Mouse (Mus musculus) CH12.LX (cell line): ENCODE results near the gene Lrrc49. TPM values are rescaled to one million over a fixed set of nuclear protein-coding genes. Genes with fewer than 3 reads are reported as not detected.

Source experiments
- DNase-seq: peaks from one replicate; pipeline ENCODE4 v3.0.0-alpha.2; 2013; ENCODE audit errors: extremely low read depth
- H3K27ac ChIP-seq: 2 replicates; pipeline ENCODE4 v1.5.1; 2012; ENCODE audit warnings: low read depth, mild to moderate bottlenecking, control low read depth, moderate library complexity; ENCODE audit not compliant: insufficient read depth
- H3K27me3 ChIP-seq: replicated peaks from 2 replicates; pipeline ENCODE3; 2012; ENCODE audit warnings: inconsistent platforms
- H3K36me3 ChIP-seq, 2 experiments: replicated peaks in 1 of 2; 2 replicates each; pipeline versions ENCODE3 to v1.6.1; 2012; ENCODE audit warnings: inconsistent platforms in 1 of 2, low read length in 1 of 2, mild to moderate bottlenecking in 1 of 2, mixed read lengths in 1 of 2, moderate library complexity in 1 of 2; ENCODE audit not compliant: control insufficient read depth in 1 of 2, insufficient read depth in 1 of 2
- H3K4me1 ChIP-seq, 2 experiments: 2 replicates each; pipeline ENCODE4 v1.6.1; 2012; ENCODE audit warnings: inconsistent platforms in 1 of 2, moderate library complexity in 1 of 2; ENCODE audit not compliant: insufficient read depth in 2 of 2, control insufficient read depth in 1 of 2
- H3K4me2 ChIP-seq: 2 replicates; pipeline ENCODE4 v1.6.1; 2012; ENCODE audit warnings: low read depth, mild to moderate bottlenecking, control low read depth; ENCODE audit not compliant: poor library complexity, insufficient read depth, severe bottlenecking
- H3K4me3 ChIP-seq, 3 experiments: fragments of 150-350 bp in 1 of 3; sonication (generic) in 1 of 3; replicated peaks in 1 of 3; 2 replicates each; pipeline versions ENCODE3 to v1.5.1; 2011 to 2012; ENCODE audit warnings: low read depth in 2 of 3, low read length in 2 of 3, mild to moderate bottlenecking in 2 of 3, moderate library complexity in 2 of 3, control low read depth in 1 of 3, improper control_type of control experiment in 1 of 3, inconsistent platforms in 1 of 3, mixed read lengths in 1 of 3; ENCODE audit not compliant: poor library complexity in 1 of 3
- H3K79me2 ChIP-seq: replicated peaks from 2 replicates; pipeline ENCODE4 v1.6.1; 2012; ENCODE audit warnings: mild to moderate bottlenecking, moderate library complexity; ENCODE audit not compliant: control insufficient read depth, poor library complexity, insufficient read depth, severe bottlenecking; ENCODE audit errors: extremely low read depth
- H3K9ac ChIP-seq: 2 replicates; pipeline ENCODE4 v1.6.1; 2012; ENCODE audit warnings: low read depth, mild to moderate bottlenecking, control low read depth, moderate library complexity; ENCODE audit not compliant: insufficient read depth
- H3K9me3 ChIP-seq: replicated peaks from 2 replicates; pipeline ENCODE3; 2012; ENCODE audit warnings: low read length, inconsistent platforms, mixed read lengths
- BHLHE40 ChIP-seq: IDR thresholded peaks from 2 replicates; pipeline ENCODE4 v1.6.1; 2011; ENCODE audit warnings: mild to moderate bottlenecking, low read depth, low read length, improper control_type of control experiment
- CHD2 ChIP-seq: IDR thresholded peaks from 2 replicates; pipeline ENCODE4 v1.6.1; 2011; ENCODE audit warnings: low read length, improper control_type of control experiment
- E2F4 ChIP-seq: IDR thresholded peaks from 2 replicates; pipeline ENCODE4 v1.6.1; 2011; ENCODE audit warnings: low read depth, low read length, improper control_type of control experiment; ENCODE audit not compliant: insufficient replicate concordance
- EP300 ChIP-seq: IDR thresholded peaks from 2 replicates; pipeline ENCODE4 v1.6.1; 2011; ENCODE audit warnings: low read length, improper control_type of control experiment
- GABPA ChIP-seq: IDR thresholded peaks from 2 replicates; pipeline ENCODE4 v1.6.1; 2012; ENCODE audit warnings: low read depth, low read length, improper control_type of control experiment, inconsistent platforms; ENCODE audit not compliant: insufficient replicate concordance
- IRF4 ChIP-seq: IDR thresholded peaks from 2 replicates; pipeline ENCODE4 v1.6.1; 2014; ENCODE audit warnings: low read depth, mild to moderate bottlenecking, inconsistent platforms, low read length, improper control_type of control experiment
- JUND ChIP-seq: conservative IDR thresholded peaks from 2 replicates; pipeline ENCODE4 v1.6.1; 2011; ENCODE audit warnings: low read depth, low read length, improper control_type of control experiment
- MAFK ChIP-seq: IDR thresholded peaks from 2 replicates; pipeline ENCODE4 v1.6.1; 2011; ENCODE audit warnings: low read length, improper control_type of control experiment; ENCODE audit not compliant: insufficient replicate concordance
- MAZ ChIP-seq: IDR thresholded peaks from 2 replicates; pipeline ENCODE4 v1.6.1; 2012; ENCODE audit warnings: low read depth, mild to moderate bottlenecking, inconsistent platforms, low read length, improper control_type of control experiment, moderate library complexity
- MYC ChIP-seq: IDR thresholded peaks from 2 replicates; pipeline ENCODE4 v1.6.1; 2011; ENCODE audit warnings: low read depth, mild to moderate bottlenecking, improper control_type of control experiment, low read length
- PAX5 ChIP-seq: IDR thresholded peaks from 2 replicates; pipeline ENCODE4 v1.6.1; 2012; ENCODE audit warnings: low read length, inconsistent platforms, mixed read lengths
- RCOR1 ChIP-seq: conservative IDR thresholded peaks from 2 replicates; pipeline ENCODE4 v1.6.1; 2012; ENCODE audit warnings: low read depth, mild to moderate bottlenecking, inconsistent platforms, low read length, improper control_type of control experiment
- SIN3A ChIP-seq: IDR thresholded peaks from 2 replicates; pipeline ENCODE4 v1.6.1; 2012; ENCODE audit warnings: low read length, improper control_type of control experiment, inconsistent platforms
- TCF12 ChIP-seq: IDR thresholded peaks from 2 replicates; pipeline ENCODE4 v1.6.1; 2014; ENCODE audit warnings: low read depth, mild to moderate bottlenecking, inconsistent platforms, low read length, improper control_type of control experiment
- dilution Hi-C: fragments of 300-500 bp; cut with MboI; formaldehyde crosslinking; loops from 2 replicates; pipeline ENCODE4 v1.14.3; 2020; ENCODE audit warnings: low sequenced_read_pairs; ENCODE audit not compliant: extremely low pct_unique_long_range_greater_than_20kb, extremely low pct_ligation_motif_present
- in situ Hi-C: fragments of 300-500 bp; cut with MboI; formaldehyde crosslinking; loops from 3 replicates; pipeline ENCODE4 v1.14.3; 2019; ENCODE audit warnings: low sequenced_read_pairs, low pct_ligation_motif_present, low pct_unique_long_range_greater_than_20kb, mixed read lengths
- polyA plus RNA-seq: library from polyadenylated mRNA; unstranded; fragments of >175 nt; gene quantifications from 2 replicates; pipeline ENCODE4 v1.2.1, GENCODE M21; 2012; ENCODE audit warnings: low read depth; ENCODE audit not compliant: insufficient read length
- total RNA-seq, 2 experiments: library from RNA; depleted of rRNA; stranded (reverse); fragments of 300-350 nt in 1 of 2; fragments of >200 nt in 1 of 2; gene quantifications; 2 replicates each; pipeline ENCODE4 v1.2.3; 2012 to 2014

Lrrc49 gene
- total and polyA plus RNA-seq, 3 experiments: 3.1 to 6.6 (median 6.2) TPM

DNA sequence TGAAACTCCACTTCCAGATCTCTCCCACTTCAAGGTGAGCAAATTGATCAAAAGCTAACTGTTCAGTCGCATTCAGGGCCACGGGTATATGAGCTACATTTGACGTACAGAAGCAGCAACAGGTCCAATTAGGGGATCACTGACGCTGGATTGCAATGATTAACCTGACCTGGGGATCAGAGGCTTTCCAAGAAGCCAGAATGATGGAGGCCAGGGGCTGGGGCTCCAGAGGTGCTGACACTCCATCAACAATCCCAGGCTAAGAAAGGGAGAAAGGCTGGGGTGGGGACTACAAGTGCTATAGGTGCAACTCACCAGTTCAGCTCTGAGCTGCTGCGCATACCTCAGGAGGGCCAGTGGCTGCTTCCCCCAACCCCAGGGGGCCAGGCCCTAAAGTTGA lies 166.8 kb downstream of the Lrrc49 start:
- H3K9ac ChIP-seq: no peak overlapping the region
- no peak overlapping the region for H3K4me2 ChIP-seq
- no peaks in the 10 kb centered on the region for H3K27me3 ChIP-seq
- H3K36me3 ChIP-seq: no peaks in the 10 kb centered on the region
- H3K79me2 ChIP-seq: no peaks in the 10 kb centered on the region
- in situ Hi-C loops: no loop called here
- TF ChIP-seq MAZ (no peak), EP300 (no peak), MAFK (no peak), IRF4 (no peak), MYC (no peak), GABPA (no peak), JUND (no peak)
- TF ChIP-seq, all 38 proteins: peak for 0
- H3K27ac ChIP-seq: no peak overlapping the region
- no peak overlapping the region for H3K4me3 ChIP-seq
- H3K9me3 ChIP-seq: no peaks in the 10 kb centered on the region
- no peaks in the 10 kb centered on the region for H3K4me1 ChIP-seq
- DNase-seq: no peak
- dilution Hi-C loops: no loop called here

DNA sequence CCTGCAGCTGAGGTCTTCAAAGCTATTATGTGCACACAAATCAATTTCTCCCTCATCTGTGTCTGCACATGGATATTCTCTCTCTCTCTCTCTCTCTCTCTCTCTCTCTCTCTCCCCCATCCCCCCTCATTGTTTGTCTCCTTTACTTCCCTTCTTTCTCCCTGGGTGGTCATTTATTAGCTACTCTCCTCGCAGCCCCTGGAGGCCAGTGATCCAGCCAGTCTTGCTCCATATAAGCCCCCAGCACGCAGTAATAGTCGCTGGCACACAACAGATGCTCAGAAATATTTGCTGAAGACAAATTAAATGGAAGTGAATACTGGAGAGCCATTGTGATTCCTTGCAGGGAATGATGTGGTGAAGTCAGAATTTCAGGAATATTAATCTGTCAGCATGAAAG lies 168.4 kb downstream of the Lrrc49 start:
- H3K4me2 ChIP-seq: no peak overlapping the region
- H3K36me3 ChIP-seq: no peaks in the 10 kb centered on the region
- TF ChIP-seq MAFK (no peak), RCOR1 (no peak), BHLHE40 (no peak), TCF12 (no peak), CHD2 (no peak), PAX5 (no peak), SIN3A (no peak), E2F4 (no peak), GABPA (no peak)
- no peak for DNase-seq
- dilution Hi-C loops (no loop called here), in situ Hi-C loops (no loop called here)
- H3K27me3 ChIP-seq: no peaks in the 10 kb centered on the region
- no peaks in the 10 kb centered on the region for H3K9me3 ChIP-seq
- H3K9ac ChIP-seq: no peak overlapping the region
- H3K4me1 ChIP-seq: no peaks in the 10 kb centered on the region
- no peaks in the 10 kb centered on the region for H3K79me2 ChIP-seq
- no peak overlapping the region for H3K4me3 ChIP-seq
- no peak overlapping the region for H3K27ac ChIP-seq

Other genes starting within 250 kb of the Lrrc49 start
- 0.13 TPM in 1 of 2 replicates, not detected in the other for gene Thsd4, start 166.1 kb downstream of the Lrrc49 start, total RNA-seq (2012; rRNA removed)
- not detected in 2 replicates for gene Thsd4, start 166.1 kb downstream of the Lrrc49 start, total RNA-seq (2014; rRNA removed)
- not detected in 2 replicates for gene Thsd4, start 166.1 kb downstream of the Lrrc49 start, polyA plus RNA-seq
- not detected in 2 replicates for gene Larp6, start 24.8 kb upstream of the Lrrc49 start, total RNA-seq (2012; rRNA removed)
- not detected in 2 replicates for gene Larp6, start 24.8 kb upstream of the Lrrc49 start, total RNA-seq (2014; rRNA removed)
- not detected in 2 replicates for gene Larp6, start 24.8 kb upstream of the Lrrc49 start, polyA plus RNA-seq
- 0.17 and 0.34 TPM in 2 replicates for gene Uaca, start 106.4 kb upstream of the Lrrc49 start, total RNA-seq (2012; rRNA removed)
- gene Uaca, start 106.4 kb upstream of the Lrrc49 start, total RNA-seq (2014; rRNA removed): not detected in 2 replicates
- 0.17 and 0.18 TPM in 2 replicates for gene Uaca, start 106.4 kb upstream of the Lrrc49 start, polyA plus RNA-seq